Mouse (Mus musculus) liver, adult 2 months (tissue): ENCODE data around the gene Heatr6.

ENCODE experiments used
- CTCF ChIP-seq: fragments of 200-500 bp; IDR thresholded peaks from 2 replicates; pipeline ENCODE4 v1.5.1; 2011; ENCODE audit warnings: low read depth, low read length, control low read depth
- POLR2A ChIP-seq: fragments of 200-500 bp; IDR thresholded peaks from 2 replicates; pipeline ENCODE4 v1.6.1; 2011; ENCODE audit warnings: low read length, control low read depth; ENCODE audit not compliant: insufficient read depth; ENCODE audit errors: extremely low read depth

- TF ChIP-seq CTCF (no peak), POLR2A (no peak)
Observed at GRCm38 (mm10) chr11:83731116-83731515, 22.4 kb upstream of the Heatr6 start.
